In the genomic region with DNA sequence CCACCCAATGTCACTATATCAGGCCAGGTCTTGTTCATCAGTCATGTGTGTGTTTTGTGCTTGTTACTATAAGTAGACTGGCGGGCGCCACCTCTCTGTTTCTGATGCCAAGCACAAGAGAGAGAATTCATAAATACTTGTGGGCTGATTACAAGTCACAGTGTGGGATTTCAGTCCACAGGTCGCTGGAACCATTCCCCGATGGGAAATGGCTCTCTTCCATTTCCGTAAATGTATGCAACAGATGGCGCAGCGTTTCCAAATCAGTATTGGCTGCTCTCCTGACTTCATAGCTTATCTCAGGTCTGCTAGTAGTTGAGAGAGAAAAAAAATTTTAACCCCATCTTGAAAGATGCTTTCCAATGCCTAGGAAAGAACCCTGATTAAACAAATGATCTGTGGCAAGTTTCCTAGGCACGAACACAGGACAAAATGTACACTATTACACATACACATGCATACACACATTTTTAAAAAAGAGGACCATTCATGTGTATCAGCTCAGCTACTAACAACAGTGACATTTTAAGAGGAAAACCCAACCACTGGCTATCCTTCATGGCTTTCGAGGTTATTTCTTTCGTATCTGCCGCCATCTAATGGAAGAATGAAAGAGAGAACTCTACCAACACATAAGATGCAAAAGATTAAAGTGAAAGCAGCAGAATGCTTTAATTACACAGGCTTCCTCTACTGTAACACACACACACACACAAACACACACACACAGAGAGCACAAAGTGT, we compare ENCODE assay signal across 8 mouse cellular contexts. TPM values are rescaled to one million over a fixed set of nuclear protein-coding genes. Genes with fewer than 3 reads are reported as not detected.
DNase-seq lines count a peak whose midpoint lies in the region; ATAC-seq and TF ChIP-seq lines count a peak whose summit lies in the region.

No protein-coding gene starts in this region.

- H3K4me3 ChIP-seq in testis, adult 2 months (ENCODE audit: control insufficient read depth, low read depth, low read length): no peak overlapping the region; the same call in 1 of the 2 replicates
- peak overlapping the region; percentile 93 for H3K4me3 ChIP-seq in intestine, embryonic 16.5 days (ENCODE audit: low read length)

- no peaks in the 10 kb centered on the region for H3K9me3 ChIP-seq in intestine, embryonic 16.5 days (ENCODE audit: control insufficient read depth, low read length)

- TF ChIP-seq CTCF in testis, adult 2 months (IDR thresholded peaks at IDR 0.05; ENCODE audit: control insufficient read depth, insufficient read depth, insufficient replicate concordance, low read depth, low read length): no peak

- no peak for TF ChIP-seq POLR2A in testis, adult 2 months (IDR thresholded peaks at IDR 0.05; ENCODE audit: control insufficient read depth, low read depth, low read length)

- no peak for DNase-seq in testis, postnatal 14 days (ENCODE audit: low spot score)
- peak; percentile 79 for DNase-seq in cerebellum, adult 9-11 months
- DNase-seq in gastrocnemius, postnatal 10 days: peak; percentile 36
- DNase-seq in lung, adult 18-20 months: peak; percentile 33 to 40
- DNase-seq in skeletal muscle tissue, adult 2 months (ENCODE audit: low read depth, low spot score): peak; percentile 27
- DNase-seq in testis, postnatal 10 days (ENCODE audit: low spot score): no peak

- peak overlapping the region; percentile 86 for H3K27ac ChIP-seq in testis, adult 2 months (ENCODE audit: control insufficient read depth, insufficient read depth, low read depth, low read length)
- H3K27ac ChIP-seq in intestine, embryonic 16.5 days (ENCODE audit: low read length): peak overlapping the region; percentile 87

- WGBS in intestine, embryonic 16.5 days: 6% methylated on average over 11 of the region's 11 CpGs

- peak; percentile 54 for ATAC-seq in intestine, embryonic 16.5 days

- H3K9ac ChIP-seq in intestine, embryonic 16.5 days (ENCODE audit: low read depth, low read length): peak overlapping the region; percentile 65

- H3K4me1 ChIP-seq in testis, adult 2 months (ENCODE audit: control insufficient read depth, insufficient read depth, low read length): peaks cover 5% of the 10 kb centered on the region
- H3K4me1 ChIP-seq in intestine, embryonic 16.5 days (ENCODE audit: control insufficient read depth, insufficient read depth, low read length): peaks cover 9% of the 10 kb centered on the region

- no peaks in the 10 kb centered on the region; the same call in 1 of the 2 replicates for H3K36me3 ChIP-seq in testis, adult 2 months (ENCODE audit: control insufficient read depth, insufficient read depth, low read length)
- no peaks in the 10 kb centered on the region for H3K36me3 ChIP-seq in intestine, embryonic 16.5 days (ENCODE audit: control insufficient read depth, insufficient read depth, low read length)

- H3K4me2 ChIP-seq in intestine, embryonic 16.5 days (ENCODE audit: low read depth, low read length): peak overlapping the region; percentile 84

- H3K27me3 ChIP-seq in testis, adult 2 months (ENCODE audit: control insufficient read depth, insufficient read depth, low read length): no peaks in the 10 kb centered on the region
- H3K27me3 ChIP-seq in intestine, embryonic 16.5 days (replicated peaks; ENCODE audit: control insufficient read depth, insufficient read depth, low read length): no peaks in the 10 kb centered on the region

RNA-seq across cellular contexts. Expression of a gene that starts 0.8 kb away (rescaled TPM):
- 83.2 and 84.0 TPM in 2 replicates for polyA plus RNA-seq in testis, adult 2 months (2012; rRNA removed)
- 10 to 100 TPM; 37.3 to 38.0 TPM for total RNA-seq in gastrocnemius, postnatal 10 days (2021)
- 20.1 and 25.7 TPM in 2 replicates for polyA plus RNA-seq in intestine, embryonic 16.5 days (2015; fragmentation: Nextera tagmentation; extraction: Ambion mirVana)

RNA-seq across cellular contexts. Expression of a gene that starts 7.0 kb away (rescaled TPM):
- 7.5 and 8.6 TPM in 2 replicates for polyA plus RNA-seq in testis, adult 2 months (2012; rRNA removed)
- 10 to 100 TPM; 40.1 to 55.2 TPM for total RNA-seq in gastrocnemius, postnatal 10 days (2021)
- 92.8 and 96.6 TPM in 2 replicates for polyA plus RNA-seq in intestine, embryonic 16.5 days (2015; fragmentation: Nextera tagmentation; extraction: Ambion mirVana)

Comparison
In these comparisons a context has a peak if more than half of its experiments do, and no peak if none do; other contexts are left out.
1. DNase-seq: peak in cerebellum, adult 9-11 months (single experiment), gastrocnemius, postnatal 10 days (single experiment), lung, adult 18-20 months (2 of 2) and skeletal muscle tissue, adult 2 months (single experiment); none in testis, postnatal 14 days (single experiment) and testis, postnatal 10 days (single experiment).